Mouse (Mus musculus) forebrain, embryonic 11.5 days (tissue): ENCODE measurements around the gene Vav2. TPM values are rescaled to one million over a fixed set of nuclear protein-coding genes. Genes with fewer than 3 reads are reported as not detected.

Source experiments
- ATAC-seq: fragments of 200-750 bp; cut with Nextera tagmentation; replicated peaks from 2 replicates; pipeline ENCODE4 v1.8.0; 2017; ENCODE audit warnings: moderate TSS enrichment; ENCODE audit not compliant: low FRiP score
- DNase-seq: peaks from one replicate; pipeline ENCODE4 v3.0.0-alpha.2; 2017; ENCODE audit warnings: low spot score
- H3K27ac ChIP-seq: fragments of 300-500 bp; sonication (generic); 2 replicates; pipeline ENCODE4 v1.5.1; 2014; ENCODE audit warnings: low read depth, low read length
- H3K27me3 ChIP-seq: fragments of 300-500 bp; sonication (generic); 2 replicates; pipeline ENCODE4 v1.6.1; 2014; ENCODE audit warnings: mild to moderate bottlenecking, low read length, mixed read lengths; ENCODE audit not compliant: control insufficient read depth, insufficient read depth
- H3K36me3 ChIP-seq: fragments of 300-500 bp; sonication (generic); 2 replicates; pipeline ENCODE4 v1.6.1; 2014; ENCODE audit warnings: mild to moderate bottlenecking, low read length, moderate library complexity, mixed read lengths; ENCODE audit not compliant: control insufficient read depth, insufficient read depth
- H3K4me1 ChIP-seq: fragments of 300-500 bp; sonication (generic); replicated peaks from 2 replicates; pipeline ENCODE4 v1.6.1; 2014; ENCODE audit warnings: low read length, mixed read lengths; ENCODE audit not compliant: control insufficient read depth, insufficient read depth
- H3K4me2 ChIP-seq: fragments of 300-500 bp; sonication (generic); 2 replicates; pipeline ENCODE4 v1.6.1; 2014; ENCODE audit warnings: low read depth, mild to moderate bottlenecking, low read length, moderate library complexity, mixed read lengths; ENCODE audit not compliant: severe bottlenecking
- H3K4me3 ChIP-seq: fragments of 300-500 bp; sonication (generic); 2 replicates; pipeline ENCODE4 v1.5.1; 2014; ENCODE audit warnings: low read depth, low read length
- H3K9ac ChIP-seq: fragments of 300-500 bp; sonication (generic); 2 replicates; pipeline ENCODE4 v1.6.1; 2014; ENCODE audit warnings: low read length
- H3K9me3 ChIP-seq: fragments of 300-500 bp; sonication (generic); 2 replicates; pipeline ENCODE4 v1.6.1; 2016; ENCODE audit warnings: low read length, mixed read lengths; ENCODE audit not compliant: control insufficient read depth
- WGBS: fragments of 180-500 bp; shearing (Covaris S2); extraction: QIAGEN DNeasy Blood & Tissue Kit; methylation state at CpG from one replicate; pipeline ENCODE4 v1.1.7; 2014; 5-methylcytosine and 5-hydroxymethylcytosine counted together
- polyA plus RNA-seq: library from polyadenylated mRNA; unstranded; fragments of >200 nt; fragmentation: Nextera tagmentation; extraction: Ambion mirVana; gene quantifications from 2 replicates; pipeline ENCODE4 v1.2.1, GENCODE M21; 2014

The Vav2 gene
- polyA plus RNA-seq, 1 experiment from 2014 or later, result 12.7 TPM

DNA sequence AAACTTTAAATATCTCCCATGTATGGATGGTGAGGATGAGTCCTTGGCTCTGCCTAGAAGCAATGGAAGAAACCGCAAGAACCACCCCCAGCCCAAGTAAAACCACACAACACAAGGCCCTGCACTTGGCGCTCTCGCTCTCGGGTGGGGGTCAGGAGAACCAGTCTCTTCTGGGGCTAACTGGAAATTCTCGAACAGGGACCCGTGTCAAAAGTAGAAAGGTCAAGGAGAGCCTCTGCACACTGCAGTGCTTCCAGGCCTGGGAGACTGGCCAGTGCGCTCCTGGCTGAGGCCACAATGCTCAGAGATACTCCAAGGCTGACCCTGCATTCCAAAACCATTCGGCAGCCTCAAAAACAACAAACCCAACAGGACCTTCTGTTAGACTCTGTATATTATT lies 20.0 kb upstream of the Vav2 start:
- H3K9me3 ChIP-seq, result no peaks in the 10 kb centered on the region
- no peak overlapping the region for H3K9ac ChIP-seq
- DNase-seq (no peak), ATAC-seq (no peak)
- H3K4me2 ChIP-seq, result no peak overlapping the region
- no peaks in the 10 kb centered on the region for H3K27me3 ChIP-seq
- no peaks in the 10 kb centered on the region; the same call in 1 of the 2 replicates for H3K4me1 ChIP-seq
- no peak overlapping the region for H3K4me3 ChIP-seq
- WGBS, result 94% methylated on average over 8 of the region's 8 CpGs
- H3K36me3 ChIP-seq, result peaks cover 16% of the 10 kb centered on the region; the same call in 1 of the 2 replicates
- no peak overlapping the region for H3K27ac ChIP-seq

- no peak overlapping the region for H3K9ac ChIP-seq
- H3K36me3 ChIP-seq, result peaks cover 16% of the 10 kb centered on the region; the same call in 1 of the 2 replicates
- no peak overlapping the region for H3K27ac ChIP-seq
- no peak overlapping the region for H3K4me2 ChIP-seq
- no peak for DNase-seq
- no peak overlapping the region for H3K4me3 ChIP-seq
- no peaks in the 10 kb centered on the region for H3K27me3 ChIP-seq
- no peak for ATAC-seq
- no peaks in the 10 kb centered on the region for H3K9me3 ChIP-seq
- 97% methylated on average over 3 of the region's 3 CpGs for WGBS
- no peaks in the 10 kb centered on the region; the same call in 1 of the 2 replicates for H3K4me1 ChIP-seq
These were observed 19.1 kb upstream of the Vav2 start for GRCm38 (mm10) chr2:27445910-27446309.

GRCm38 (mm10) chr2:27443450-27443708 lies 16.5 kb upstream of the Vav2 start:
- Histone ChIP-seq H3K4me1 (no peaks in the 10 kb centered on the region; the same call in 1 of the 2 replicates), H3K27me3 (no peaks in the 10 kb centered on the region), H3K4me3 (no peak overlapping the region), H3K36me3 (peaks cover 4% of the 10 kb centered on the region; the same call in 1 of the 2 replicates), H3K4me2 (no peak overlapping the region), H3K9ac (no peak overlapping the region), H3K9me3 (no peaks in the 10 kb centered on the region), H3K27ac (no peak overlapping the region)
- ATAC-seq (no peak), DNase-seq (no peak)
- 68% methylated on average over 5 of the region's 5 CpGs for WGBS

- Histone ChIP-seq H3K9ac (peak overlapping the region; percentile 66), H3K9me3 (no peaks in the 10 kb centered on the region), H3K4me1 (no peaks in the 10 kb centered on the region; the same call in 1 of the 2 replicates), H3K27me3 (no peaks in the 10 kb centered on the region), H3K4me3 (peak overlapping the region; percentile 66), H3K4me2 (peak overlapping the region; percentile 72), H3K27ac (no peak overlapping the region), H3K36me3 (no peaks in the 10 kb centered on the region)
- no peak for DNase-seq
- peak; percentile 69 for ATAC-seq
- 32% methylated on average over 20 of the region's 20 CpGs for WGBS
These were observed 16.0 kb upstream of the Vav2 start for GRCm38 (mm10) chr2:27442708-27443449.

DNA sequence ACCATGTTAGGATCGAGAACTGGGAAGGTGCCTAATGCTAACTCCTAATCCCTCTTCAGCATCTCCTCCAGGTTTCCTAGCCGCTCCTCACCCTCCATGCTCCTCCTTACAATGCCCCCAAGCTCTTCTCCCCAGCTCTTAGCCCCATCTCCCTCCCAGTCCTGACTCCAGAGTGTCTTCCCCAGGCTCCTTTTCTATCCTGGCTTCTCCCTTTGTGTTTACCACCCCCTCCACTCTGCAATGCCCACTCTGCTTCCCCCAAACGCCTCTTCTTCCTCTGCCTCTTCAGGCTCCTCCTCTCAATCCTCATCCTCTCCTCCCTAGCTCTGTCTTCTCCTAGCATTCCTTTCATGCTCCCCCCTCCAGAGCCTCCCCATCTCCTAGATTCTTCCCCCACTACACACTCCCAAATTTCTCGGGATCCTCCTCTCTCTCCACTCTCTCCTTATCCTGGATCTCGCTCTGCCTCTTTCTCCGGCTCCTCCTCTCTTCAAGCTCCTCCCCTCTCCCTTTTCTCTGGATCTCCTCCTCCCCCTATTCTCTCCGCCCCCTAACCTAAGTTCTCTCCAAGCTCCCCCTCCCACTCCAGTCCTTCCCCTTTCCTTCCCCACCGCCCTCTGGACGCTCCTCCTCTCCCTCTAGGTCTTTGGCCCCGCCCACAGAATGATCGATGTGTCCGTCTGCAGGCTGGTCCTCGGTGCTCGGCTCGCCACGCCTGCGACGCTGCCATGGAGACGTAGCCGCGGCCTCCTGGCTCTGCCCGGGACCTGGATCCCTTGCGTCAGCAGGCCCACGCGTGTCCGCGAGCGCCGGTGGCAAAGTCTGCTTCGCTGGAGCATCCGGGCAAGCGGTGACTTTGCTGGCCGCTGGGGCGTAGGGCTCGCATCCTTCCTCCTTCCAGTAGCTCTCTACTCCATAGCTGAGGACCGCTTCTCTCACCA lies 15.2 kb upstream of the Vav2 start, which contains the start of gene Brd3os:
Gene Brd3os (plus strand): TSS at position 558 of the 941 bp plus-strand sequence.
- H3K27me3 ChIP-seq, result no peaks in the 10 kb centered on the region
- H3K27ac ChIP-seq, result no peak within 1 kb of the TSS
- no peaks in the 10 kb centered on the region; the same call in 1 of the 2 replicates for H3K4me1 ChIP-seq
- H3K4me3 ChIP-seq, result peak within 1 kb of the TSS; percentile 66
- ATAC-seq (peak; percentile 89), DNase-seq (peak; percentile 99)
- H3K9ac ChIP-seq, result peak within 1 kb of the TSS; percentile 66
- peak within 1 kb of the TSS; percentile 72 for H3K4me2 ChIP-seq
- WGBS, result 3% methylated on average over 36 of the region's 36 CpGs
- no peaks in the 10 kb centered on the region for H3K36me3 ChIP-seq
- H3K9me3 ChIP-seq, result no peaks in the 10 kb centered on the region

GRCm38 (mm10) chr2:27438281-27438680 lies 11.4 kb upstream of the Vav2 start:
- WGBS, result 30% methylated on average over 11 of the region's 11 CpGs

DNA sequence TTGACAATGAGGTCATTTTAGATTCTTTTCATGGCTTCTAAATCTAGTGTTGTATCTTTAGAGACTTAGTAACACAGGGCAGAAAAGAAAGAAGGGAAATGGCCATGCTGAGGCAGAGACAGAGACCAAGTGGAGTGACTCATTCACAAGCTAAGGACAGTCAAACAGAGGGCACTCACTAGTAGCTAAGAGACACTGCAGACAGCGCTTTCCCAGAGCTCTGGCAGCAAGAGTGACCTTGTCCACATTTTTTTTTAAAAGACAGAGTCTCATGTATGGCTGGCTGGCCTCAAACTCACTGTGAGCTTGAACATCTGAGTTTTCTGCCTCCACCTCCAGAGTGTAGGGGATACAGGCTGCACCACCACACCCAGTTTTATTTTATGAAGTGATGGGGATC lies 11.0 kb upstream of the Vav2 start:
- H3K9ac ChIP-seq, result no peak overlapping the region
- DNase-seq, result no peak
- no peak overlapping the region for H3K4me3 ChIP-seq
- no peaks in the 10 kb centered on the region for H3K27me3 ChIP-seq
- H3K27ac ChIP-seq, result no peak overlapping the region
- H3K9me3 ChIP-seq, result no peaks in the 10 kb centered on the region
- WGBS, result 61% methylated on average over 1 of the region's 1 CpGs
- no peak overlapping the region for H3K4me2 ChIP-seq
- ATAC-seq, result no peak
- no peaks in the 10 kb centered on the region for H3K36me3 ChIP-seq
- H3K4me1 ChIP-seq, result no peaks in the 10 kb centered on the region; the same call in 1 of the 2 replicates

More at GRCm38 (mm10) chr2:27438281-27438680, 11.4 kb upstream of the Vav2 start:
- Histone ChIP-seq H3K36me3 (no peaks in the 10 kb centered on the region), H3K27me3 (no peaks in the 10 kb centered on the region), H3K27ac (no peak overlapping the region), H3K4me1 (no peaks in the 10 kb centered on the region; the same call in 1 of the 2 replicates), H3K4me3 (no peak overlapping the region), H3K9ac (no peak overlapping the region), H3K9me3 (no peaks in the 10 kb centered on the region), H3K4me2 (no peak overlapping the region)
- DNase-seq (no peak), ATAC-seq (no peak)

GRCm38 (mm10) chr2:27432599-27432998 lies 5.8 kb upstream of the Vav2 start:
- no peaks in the 10 kb centered on the region for H3K9me3 ChIP-seq
- WGBS, result 82% methylated on average over 2 of the region's 2 CpGs
- no peak for ATAC-seq

More at GRCm38 (mm10) chr2:27432599-27432998, 5.8 kb upstream of the Vav2 start:
- H3K27ac ChIP-seq, result no peak overlapping the region
- DNase-seq, result no peak
- no peaks in the 10 kb centered on the region for H3K36me3 ChIP-seq
- no peak overlapping the region for H3K4me3 ChIP-seq
- no peak overlapping the region for H3K4me2 ChIP-seq
- H3K27me3 ChIP-seq, result no peaks in the 10 kb centered on the region
- peaks cover 3% of the 10 kb centered on the region for H3K4me1 ChIP-seq
- no peak overlapping the region for H3K9ac ChIP-seq
